Mouse (Mus musculus) neural tube, embryonic 15.5 days (tissue): ENCODE measurements around the gene Nf1. TPM values are rescaled to one million over a fixed set of nuclear protein-coding genes. Genes with fewer than 3 reads are reported as not detected.

Source experiments
- ATAC-seq: fragments of 200-750 bp; cut with Nextera tagmentation; 2 replicates; pipeline ENCODE4 v1.8.0; 2017; ENCODE audit warnings: mild to moderate bottlenecking, moderate TSS enrichment, moderate library complexity; ENCODE audit not compliant: low FRiP score
- H3K27ac ChIP-seq: fragments of 300-500 bp; sonication (generic); replicated peaks from 2 replicates; pipeline ENCODE4 v1.5.1; 2015; ENCODE audit warnings: mild to moderate bottlenecking, inconsistent platforms
- H3K27me3 ChIP-seq: fragments of 300-500 bp; sonication (generic); replicated peaks from 2 replicates; pipeline ENCODE4 v1.6.1; 2015; ENCODE audit warnings: inconsistent platforms
- H3K36me3 ChIP-seq: fragments of 300-500 bp; sonication (generic); 2 replicates; pipeline ENCODE4 v1.6.1; 2015; ENCODE audit warnings: inconsistent platforms
- H3K4me1 ChIP-seq: fragments of 300-500 bp; sonication (generic); 2 replicates; pipeline ENCODE4 v1.6.1; 2015; ENCODE audit warnings: inconsistent platforms
- H3K4me2 ChIP-seq: fragments of 300-500 bp; sonication (generic); 2 replicates; pipeline ENCODE4 v1.6.1; 2015; ENCODE audit warnings: inconsistent platforms, mild to moderate bottlenecking, moderate library complexity
- H3K4me3 ChIP-seq: fragments of 300-500 bp; sonication (generic); replicated peaks from 2 replicates; pipeline ENCODE4 v1.5.1; 2015; ENCODE audit warnings: mild to moderate bottlenecking, inconsistent platforms
- H3K9ac ChIP-seq: fragments of 300-500 bp; sonication (generic); replicated peaks from 2 replicates; pipeline ENCODE4 v1.6.1; 2015; ENCODE audit warnings: mild to moderate bottlenecking, inconsistent platforms
- H3K9me3 ChIP-seq: fragments of 300-500 bp; sonication (generic); replicated peaks from 2 replicates; pipeline ENCODE4 v1.6.1; 2016; ENCODE audit warnings: inconsistent platforms
- WGBS: fragments of 180-500 bp; shearing (Covaris S2); methylation state at CpG from one replicate; pipeline ENCODE4 v1.1.7; 2015; ENCODE audit warnings: mixed read lengths; 5-methylcytosine and 5-hydroxymethylcytosine counted together
- polyA plus RNA-seq: library from polyadenylated mRNA; unstranded; fragments of >200 nt; fragmentation: Nextera tagmentation; extraction: Ambion mirVana; gene quantifications from 2 replicates; pipeline ENCODE4 v1.2.1, GENCODE M21; 2015

The Nf1 gene
- polyA plus RNA-seq, 1 experiment from 2014 or later: 5.4 TPM

GRCm38 (mm10) chr11:79530774-79531173 lies 191.3 kb downstream of the Nf1 start:
- Histone ChIP-seq H3K4me1 (peaks cover 5% of the 10 kb centered on the region; the same call in 1 of the 2 replicates), H3K27me3 (no peaks in the 10 kb centered on the region), H3K4me3 (no peak overlapping the region), H3K4me2 (no peak overlapping the region), H3K36me3 (0 out of 2 replicates have a peak, but pooled peaks cover 10% of the 10 kb centered on the region), H3K27ac (no peak overlapping the region), H3K9me3 (no peaks in the 10 kb centered on the region), H3K9ac (no peak overlapping the region)
- 93% methylated on average over 11 of the region's 11 CpGs for WGBS
- ATAC-seq: no peak

GRCm38 (mm10) chr11:79531485-79531884 lies 192.0 kb downstream of the Nf1 start:
- no peaks in the 10 kb centered on the region for H3K27me3 ChIP-seq
- WGBS: 95% methylated on average over 4 of the region's 4 CpGs
- H3K4me3 ChIP-seq: no peak overlapping the region
- H3K4me2 ChIP-seq: no peak overlapping the region
- no peak for ATAC-seq
- H3K4me1 ChIP-seq: peaks cover 5% of the 10 kb centered on the region; the same call in 1 of the 2 replicates
- H3K9ac ChIP-seq: no peak overlapping the region
- 0 out of 2 replicates have a peak, but pooled peaks cover 10% of the 10 kb centered on the region for H3K36me3 ChIP-seq
- H3K27ac ChIP-seq: no peak overlapping the region
- no peaks in the 10 kb centered on the region for H3K9me3 ChIP-seq

GRCm38 (mm10) chr11:79533311-79533710 lies 193.8 kb downstream of the Nf1 start:
- Histone ChIP-seq H3K4me1 (peaks cover 5% of the 10 kb centered on the region; the same call in 1 of the 2 replicates), H3K9ac (no peak overlapping the region), H3K27ac (no peak overlapping the region), H3K27me3 (no peaks in the 10 kb centered on the region), H3K36me3 (peaks cover 17% of the 10 kb centered on the region), H3K9me3 (no peaks in the 10 kb centered on the region), H3K4me2 (no peak overlapping the region), H3K4me3 (no peak overlapping the region)
- ATAC-seq: no peak
- WGBS: 92% methylated on average over 6 of the region's 6 CpGs

GRCm38 (mm10) chr11:79533950-79534690 lies 194.6 kb downstream of the Nf1 start:
- Histone ChIP-seq H3K36me3 (peaks cover 12% of the 10 kb centered on the region), H3K4me1 (peaks cover 5% of the 10 kb centered on the region; the same call in 1 of the 2 replicates), H3K4me2 (no peak overlapping the region), H3K27me3 (no peaks in the 10 kb centered on the region), H3K9me3 (no peaks in the 10 kb centered on the region), H3K4me3 (no peak overlapping the region), H3K9ac (no peak overlapping the region), H3K27ac (no peak overlapping the region)
- 79% methylated on average over 8 of the region's 8 CpGs for whole genome bisulfite sequencing
- no peak for ATAC-seq

GRCm38 (mm10) chr11:79535554-79535953 lies 196.1 kb downstream of the Nf1 start:
- Histone ChIP-seq H3K4me1 (peaks cover 5% of the 10 kb centered on the region; the same call in 1 of the 2 replicates), H3K36me3 (peaks cover 15% of the 10 kb centered on the region), H3K4me3 (no peak overlapping the region), H3K9me3 (no peaks in the 10 kb centered on the region), H3K9ac (no peak overlapping the region), H3K27ac (no peak overlapping the region), H3K4me2 (no peak overlapping the region), H3K27me3 (no peaks in the 10 kb centered on the region)
- 94% methylated on average over 4 of the region's 4 CpGs for WGBS
- ATAC-seq: no peak

GRCm38 (mm10) chr11:79536293-79536692 lies 196.8 kb downstream of the Nf1 start:
- ATAC-seq: no peak
- WGBS: 98% methylated on average over 3 of the region's 3 CpGs
- Histone ChIP-seq H3K4me1 (peaks cover 5% of the 10 kb centered on the region; the same call in 1 of the 2 replicates), H3K9ac (no peak overlapping the region), H3K27me3 (no peaks in the 10 kb centered on the region), H3K4me3 (no peak overlapping the region), H3K9me3 (no peaks in the 10 kb centered on the region), H3K36me3 (peaks cover 19% of the 10 kb centered on the region), H3K27ac (no peak overlapping the region), H3K4me2 (no peak overlapping the region)

- H3K36me3 ChIP-seq: peaks cover 72% of the 10 kb centered on the region
- 88% methylated on average over 1 of the region's 1 CpGs for WGBS
- no peak for ATAC-seq
These were observed 213.1 kb downstream of the Nf1 start for GRCm38 (mm10) chr11:79552622-79553021.

GRCm38 (mm10) chr11:79560536-79560935 lies 221.0 kb downstream of the Nf1 start:
- no peak for ATAC-seq
- WGBS: 93% methylated on average over 4 of the region's 4 CpGs
- peaks cover 63% of the 10 kb centered on the region for H3K36me3 ChIP-seq
- no peak overlapping the region for H3K4me2 ChIP-seq
- H3K9ac ChIP-seq: no peak overlapping the region
- H3K9me3 ChIP-seq: no peaks in the 10 kb centered on the region
- H3K4me3 ChIP-seq: no peak overlapping the region
- no peaks in the 10 kb centered on the region for H3K4me1 ChIP-seq
- no peak overlapping the region for H3K27ac ChIP-seq
- no peaks in the 10 kb centered on the region for H3K27me3 ChIP-seq

More at GRCm38 (mm10) chr11:79552622-79553021, 213.1 kb downstream of the Nf1 start:
- H3K27me3 ChIP-seq: no peaks in the 10 kb centered on the region
- no peak overlapping the region for H3K9ac ChIP-seq
- H3K4me2 ChIP-seq: no peak overlapping the region
- H3K4me3 ChIP-seq: no peak overlapping the region
- no peak overlapping the region for H3K27ac ChIP-seq
- H3K9me3 ChIP-seq: no peaks in the 10 kb centered on the region
- no peaks in the 10 kb centered on the region for H3K4me1 ChIP-seq

GRCm38 (mm10) chr11:79563493-79563892 lies 224.0 kb downstream of the Nf1 start:
- H3K4me1 ChIP-seq: no peaks in the 10 kb centered on the region
- peaks cover 70% of the 10 kb centered on the region for H3K36me3 ChIP-seq
- no peaks in the 10 kb centered on the region for H3K27me3 ChIP-seq
- H3K9ac ChIP-seq: no peak overlapping the region
- 90% methylated on average over 7 of the region's 7 CpGs for WGBS
- no peak for ATAC-seq
- no peak overlapping the region for H3K4me2 ChIP-seq
- H3K27ac ChIP-seq: no peak overlapping the region
- no peaks in the 10 kb centered on the region for H3K9me3 ChIP-seq
- no peak overlapping the region for H3K4me3 ChIP-seq

- Histone ChIP-seq H3K9me3 (no peaks in the 10 kb centered on the region), H3K9ac (no peak overlapping the region), H3K27me3 (no peaks in the 10 kb centered on the region), H3K36me3 (peaks cover 69% of the 10 kb centered on the region), H3K27ac (no peak overlapping the region), H3K4me2 (no peak overlapping the region), H3K4me3 (no peak overlapping the region), H3K4me1 (no peaks in the 10 kb centered on the region)
- 65% methylated on average over 1 of the region's 1 CpGs for WGBS
- no peak for ATAC-seq
These were observed 227.5 kb downstream of the Nf1 start for GRCm38 (mm10) chr11:79566947-79567346.

- no peaks in the 10 kb centered on the region for H3K4me1 ChIP-seq
- H3K27me3 ChIP-seq: no peaks in the 10 kb centered on the region
- 94% methylated on average over 11 of the region's 11 CpGs for WGBS
- H3K27ac ChIP-seq: no peak overlapping the region
- H3K4me3 ChIP-seq: no peak overlapping the region
- no peak overlapping the region for H3K4me2 ChIP-seq
- no peak for ATAC-seq
- no peaks in the 10 kb centered on the region for H3K9me3 ChIP-seq
- peaks cover 68% of the 10 kb centered on the region for H3K36me3 ChIP-seq
- no peak overlapping the region for H3K9ac ChIP-seq
These were observed 228.9 kb downstream of the Nf1 start for GRCm38 (mm10) chr11:79568197-79568911.

GRCm38 (mm10) chr11:79570319-79570718 lies 230.8 kb downstream of the Nf1 start:
- Histone ChIP-seq H3K9me3 (no peaks in the 10 kb centered on the region), H3K4me1 (no peaks in the 10 kb centered on the region), H3K4me3 (no peak overlapping the region), H3K36me3 (peaks cover 62% of the 10 kb centered on the region), H3K4me2 (no peak overlapping the region), H3K9ac (no peak overlapping the region), H3K27ac (no peak overlapping the region), H3K27me3 (no peaks in the 10 kb centered on the region)
- ATAC-seq: no peak
- 96% methylated on average over 2 of the region's 2 CpGs for WGBS
